25 mouse cellular contexts compared by ENCODE assay signal in the genomic region with DNA sequence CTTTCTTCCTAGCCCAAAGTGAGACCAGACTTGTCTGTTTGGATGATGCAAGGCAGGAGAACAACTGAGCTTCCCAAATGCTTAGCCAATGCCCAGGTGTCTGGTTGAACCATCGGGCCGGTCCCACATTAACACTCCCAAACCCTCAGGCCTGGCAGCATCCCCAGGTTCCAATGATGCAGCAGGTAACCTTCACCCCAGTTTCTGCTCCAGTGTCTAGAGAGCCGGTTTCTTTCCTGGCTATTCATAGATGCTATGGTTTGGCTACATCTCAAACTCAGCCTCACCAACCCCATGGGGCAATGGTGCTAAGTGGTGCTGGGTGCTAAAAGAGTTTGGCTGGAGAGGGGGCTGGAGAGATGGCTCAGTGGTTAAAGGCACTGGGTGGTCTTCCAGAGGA.
"Had no signal": no experiment of that assay in that cellular context is flagged by ENCODE, and none has a peak within 500 bp of the region (broad histone marks: within the 10 kb centered on the region; RNA-seq: fewer than 3 reads in every experiment).

No protein-coding gene starts in this region.

- ATAC-seq: forebrain, embryonic 16.5 days; hindbrain, embryonic 16.5 days; inflammation-experienced regulatory T-cells, adult 6 months; intestine, embryonic 15.5 days; intestine, postnatal 0 days; liver, postnatal 0 days had no signal

- H3K27me3 ChIP-seq: heart, embryonic 13.5 days; heart, embryonic 15.5 days; hindbrain, embryonic 12.5 days; intestine, embryonic 15.5 days; limb, embryonic 12.5 days; liver, embryonic 13.5 days; liver, embryonic 15.5 days had no signal

- H3K9ac ChIP-seq: heart, embryonic 13.5 days; heart, embryonic 15.5 days; hindbrain, embryonic 12.5 days; hindbrain, embryonic 14.5 days; intestine, embryonic 15.5 days; limb, embryonic 12.5 days; liver, embryonic 13.5 days; liver, embryonic 15.5 days; liver, postnatal 0 days had no signal

- H3K4me2 ChIP-seq: heart, embryonic 13.5 days; heart, embryonic 15.5 days; hindbrain, embryonic 12.5 days; hindbrain, embryonic 14.5 days; intestine, embryonic 15.5 days; limb, embryonic 12.5 days; liver, embryonic 11.5 days; liver, embryonic 13.5 days; liver, embryonic 15.5 days had no signal

- H3K4me3 ChIP-seq: heart, embryonic 13.5 days; heart, embryonic 15.5 days; hindbrain, embryonic 10.5 days; hindbrain, embryonic 12.5 days; intestine, embryonic 15.5 days; layer of hippocampus, adult 2 months; left cerebral cortex, adult 2 months; limb, embryonic 10.5 days; limb, embryonic 12.5 days; liver, embryonic 13.5 days; liver, embryonic 15.5 days had no signal

- H3K4me1 ChIP-seq: intestine, embryonic 15.5 days; limb, embryonic 10.5 days; limb, embryonic 12.5 days had no signal

- H3K27ac ChIP-seq: heart, embryonic 13.5 days; heart, embryonic 15.5 days; hindbrain, embryonic 10.5 days; hindbrain, embryonic 12.5 days; hindbrain, embryonic 14.5 days; intestine, embryonic 15.5 days; layer of hippocampus, adult 2 months; left cerebral cortex, adult 2 months; limb, embryonic 10.5 days; limb, embryonic 12.5 days; liver, embryonic 13.5 days; liver, embryonic 15.5 days had no signal

- H3K9me3 ChIP-seq: heart, embryonic 13.5 days; heart, embryonic 15.5 days; hindbrain, embryonic 10.5 days; hindbrain, embryonic 12.5 days; intestine, embryonic 15.5 days; limb, embryonic 10.5 days; limb, embryonic 12.5 days; liver, embryonic 13.5 days; liver, embryonic 15.5 days had no signal

- H3K36me3 ChIP-seq: intestine, embryonic 15.5 days; limb, embryonic 10.5 days; limb, embryonic 12.5 days had no signal

- DNase-seq: kidney, adult 18-20 months; kidney, adult 8-10 months; kidney, postnatal 10 days; kidney, postnatal 25 days; kidney, postnatal 4 days; liver; liver, embryonic 13.5 days; liver, postnatal 0 days; lung, adult 2 months had no signal
